Mouse (Mus musculus): ENCODE measurements around the gene Bmp2. TPM values are rescaled to one million over a fixed set of nuclear protein-coding genes. Genes with fewer than 3 reads are reported as not detected.

The Bmp2 gene
- polyA plus RNA-seq, 1 experiment from 2014 or later, result 11.2 TPM

Small RNA genes within 50 kb of the gene (microRNA-seq; reads per million reads assigned to microRNA genes)
- gene Mir3090 (ENCODE audit: borderline number of aligned reads), result not detected
